Mouse (Mus musculus) subcutaneous adipose tissue, adult 2 months (tissue): ENCODE data around the gene Tmprss12. TPM values are rescaled to one million over a fixed set of nuclear protein-coding genes. Genes with fewer than 3 reads are reported as not detected.

Source experiments
- polyA plus RNA-seq: library from polyadenylated mRNA; depleted of rRNA; stranded (reverse); fragments of >200 nt; gene quantifications from 2 replicates; pipeline ENCODE4 v1.2.3, GENCODE M21; 2012; ENCODE audit warnings: low replicate concordance; rRNA removed

Tmprss12 gene
- polyA plus RNA-seq: not detected in 2 replicates

DNA sequence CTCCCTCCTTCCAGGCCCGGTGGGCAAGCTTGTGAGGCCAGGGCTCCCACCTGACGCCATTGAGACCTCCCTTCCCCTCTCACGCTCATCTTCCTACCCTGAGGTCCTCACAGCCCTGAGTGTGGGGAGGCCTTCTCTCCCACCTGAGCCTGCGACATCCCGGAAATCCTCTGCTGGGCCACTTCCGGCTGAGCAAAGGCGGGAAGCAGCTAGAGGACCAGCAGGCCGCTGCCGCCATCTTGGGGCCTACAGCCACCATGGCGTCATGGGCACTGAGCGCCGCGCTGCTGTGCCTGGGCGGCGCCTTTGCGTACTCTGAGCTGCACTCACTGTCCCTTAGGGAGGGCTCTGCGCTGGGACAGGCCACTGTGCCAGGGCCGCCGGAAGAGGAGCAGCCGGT lies at the start of gene Tmprss12:
Tmprss12 (plus strand) TSS at position 212 of the 400 bp plus-strand sequence.

DNA sequence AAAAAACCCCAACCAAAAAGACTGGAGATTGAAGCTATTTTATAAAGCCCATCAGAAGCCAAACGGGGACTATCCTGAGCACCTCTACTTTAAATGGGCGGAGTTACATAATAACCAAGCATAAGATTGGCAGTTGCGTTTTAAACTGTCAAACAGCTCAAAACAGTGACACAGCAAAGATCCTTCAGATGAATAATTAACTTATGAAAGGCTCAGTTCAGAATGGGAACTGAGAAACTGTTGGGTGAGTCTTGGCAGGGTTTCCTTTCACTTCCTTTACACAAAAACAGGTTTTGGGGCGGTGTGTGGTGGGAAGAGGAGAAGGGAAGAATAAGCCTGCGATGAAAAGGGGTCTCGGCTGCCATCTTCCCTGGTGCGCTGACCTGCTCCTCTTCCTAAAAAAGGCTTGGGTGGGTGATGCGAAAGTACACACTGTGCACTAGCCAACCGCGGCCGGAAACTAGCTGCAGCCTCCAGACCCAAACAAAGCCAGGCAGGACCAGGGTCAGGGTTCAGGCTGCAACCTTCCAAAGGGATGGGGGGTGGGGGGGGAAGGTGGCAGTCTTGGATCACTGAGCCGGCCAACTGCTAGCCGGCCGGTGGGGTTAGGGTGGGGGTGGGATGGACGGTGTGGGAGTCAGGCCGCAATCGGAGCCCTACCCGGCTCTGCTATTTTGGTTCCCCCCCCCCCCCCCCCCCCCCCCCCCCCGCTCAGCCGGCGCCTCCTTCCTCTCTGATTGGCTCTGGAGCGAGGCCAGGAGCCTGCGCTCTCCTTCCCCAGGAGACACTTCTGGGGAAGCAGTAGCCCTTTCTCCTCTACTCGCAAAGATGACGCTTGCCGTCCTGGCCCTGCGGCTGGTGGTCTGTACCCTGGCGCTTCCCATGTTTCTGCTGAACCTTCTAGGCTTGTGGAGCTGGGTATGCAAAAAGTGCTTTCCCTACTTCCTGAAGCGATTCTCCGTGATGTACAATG lies 23.7 kb downstream of the Tmprss12 start, which contains the start of gene Mettl7a1:
Mettl7a1 (plus strand) TSS at position 122 of the 973 bp plus-strand sequence.

DNA sequence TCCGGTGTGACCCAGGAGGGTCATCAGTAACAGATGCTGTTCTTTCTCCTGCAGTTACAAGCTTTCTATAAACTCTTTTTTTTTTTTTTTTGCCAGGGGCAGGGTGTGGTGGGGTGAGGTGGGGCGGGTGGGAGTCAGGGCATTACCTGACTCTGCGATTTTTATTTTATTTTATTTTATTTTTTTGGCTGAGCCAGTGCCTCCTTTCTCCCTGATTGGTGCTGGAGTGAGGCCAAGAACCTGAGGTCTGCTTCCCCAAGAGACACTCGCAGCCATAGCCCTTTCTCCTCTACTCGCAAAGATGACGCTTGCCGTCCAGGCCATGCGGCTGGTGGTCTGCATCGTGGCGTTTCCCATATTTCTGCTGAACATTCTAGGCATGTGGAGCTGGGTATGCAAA lies 54.0 kb downstream of the Tmprss12 start, which contains the start of gene Mettl7a3:
Mettl7a3 (plus strand) TSS at position 301 of the 400 bp plus-strand sequence.

Other genes with a start within 250 kb of the Tmprss12 start
- 9.6 and 12.4 TPM in 2 replicates for gene Dip2b, start 242.2 kb upstream of the Tmprss12 start, polyA plus RNA-seq
- gene Atf1, start 53.0 kb upstream of the Tmprss12 start, polyA plus RNA-seq: 48.5 and 56.8 TPM in 2 replicates
- gene Mettl7a1, start 23.3 kb downstream of the Tmprss12 start, polyA plus RNA-seq: 156 and 205 TPM in 2 replicates
- 0.48 TPM in 1 of 2 replicates, not detected in the other for gene Mettl7a3, start 54.1 kb downstream of the Tmprss12 start, polyA plus RNA-seq
- gene Methig1, start 72.3 kb downstream of the Tmprss12 start, polyA plus RNA-seq: 0.10 TPM in 1 of 2 replicates, not detected in the other
- gene Mettl7a2, start 72.4 kb downstream of the Tmprss12 start, polyA plus RNA-seq: not detected in 2 replicates
- gene Higd1c, start 83.7 kb downstream of the Tmprss12 start, polyA plus RNA-seq: not detected in 2 replicates
- not detected in 2 replicates for gene Gm5475, start 141.3 kb downstream of the Tmprss12 start, polyA plus RNA-seq
- 38.9 and 55.0 TPM in 2 replicates for gene Slc11a2, start 144.2 kb downstream of the Tmprss12 start, polyA plus RNA-seq
- 92.1 and 133 TPM in 2 replicates for gene Letmd1, start 188.2 kb downstream of the Tmprss12 start, polyA plus RNA-seq
- gene Csrnp2, start 214.7 kb downstream of the Tmprss12 start, polyA plus RNA-seq: 3.7 and 6.8 TPM in 2 replicates